24 mouse cellular contexts compared by ENCODE assay signal in genomic region chr2:172354761-172355160, GRCm38 (mm10). TPM values are rescaled to one million over a fixed set of nuclear protein-coding genes. Genes with fewer than 3 reads are reported as not detected.
DNase-seq lines count a peak whose midpoint lies in the region; ATAC-seq lines count a peak whose summit lies in the region.
"Had no signal": no experiment of that assay in that cellular context is flagged by ENCODE, and none has a peak within 500 bp of the region (broad histone marks: within the 10 kb centered on the region; RNA-seq: fewer than 3 reads in every experiment).

No protein-coding gene starts in this region.

- no peaks in the 10 kb centered on the region for H3K27me3 ChIP-seq in forebrain, embryonic 13.5 days
- H3K27me3 ChIP-seq in forebrain, embryonic 11.5 days (ENCODE audit: control insufficient read depth, insufficient read depth, low read length) = no peaks in the 10 kb centered on the region
- no peaks in the 10 kb centered on the region for H3K27me3 ChIP-seq in midbrain, embryonic 12.5 days
- no peaks in the 10 kb centered on the region for H3K27me3 ChIP-seq in midbrain, embryonic 10.5 days (ENCODE audit: low read depth, poor library complexity, severe bottlenecking)
- no peaks in the 10 kb centered on the region for H3K27me3 ChIP-seq in forebrain, embryonic 16.5 days (replicated peaks; ENCODE audit: control insufficient read depth, insufficient read depth, low read length)
- no peaks in the 10 kb centered on the region for H3K27me3 ChIP-seq in neural tube, embryonic 14.5 days (ENCODE audit: control insufficient read depth, insufficient read depth, low read length)
- H3K27me3 ChIP-seq: embryonic facial prominence, embryonic 12.5 days; heart, embryonic 15.5 days; limb, embryonic 13.5 days had no signal

- H3K27ac ChIP-seq in forebrain, embryonic 13.5 days = peak overlapping the region; percentile 63
- H3K27ac ChIP-seq in forebrain, embryonic 11.5 days (ENCODE audit: low read depth, low read length) = no peak overlapping the region
- H3K27ac ChIP-seq in midbrain, embryonic 12.5 days (replicated peaks) = 0 out of 2 replicates have a peak overlapping the region, but pooled peaks have one; percentile 6
- H3K27ac ChIP-seq in midbrain, embryonic 10.5 days (replicated peaks) = no peak overlapping the region
- H3K27ac ChIP-seq in forebrain, embryonic 16.5 days (ENCODE audit: low read length) = peak overlapping the region; percentile 73
- no peak overlapping the region for H3K27ac ChIP-seq in neural tube, embryonic 14.5 days (ENCODE audit: low read depth, low read length)
- H3K27ac ChIP-seq: embryonic facial prominence, embryonic 12.5 days; heart, embryonic 15.5 days; limb, embryonic 13.5 days; stomach, postnatal 0 days had no signal

- ATAC-seq in forebrain, embryonic 13.5 days = no peak
- no peak for ATAC-seq in forebrain, embryonic 11.5 days (replicated peaks; ENCODE audit: low FRiP score)
- no peak for ATAC-seq in midbrain, embryonic 12.5 days (ENCODE audit: low FRiP score, low read depth)
- ATAC-seq in forebrain, embryonic 16.5 days = peak; percentile 5; the same call in 1 of the 2 replicates
- peak; percentile 29; the same call in 1 of the 2 replicates for ATAC-seq in neural tube, embryonic 14.5 days (ENCODE audit: low read depth)
- ATAC-seq: hindbrain, postnatal 0 days; intestine, embryonic 16.5 days had no signal

- WGBS in forebrain, embryonic 13.5 days = 40% methylated on average over 9 of the region's 9 CpGs
- 72% methylated on average over 9 of the region's 9 CpGs for WGBS in forebrain, embryonic 11.5 days
- WGBS in midbrain, embryonic 12.5 days = 72% methylated on average over 9 of the region's 9 CpGs
- WGBS in midbrain, embryonic 10.5 days = 90% methylated on average over 9 of the region's 9 CpGs
- 30% methylated on average over 9 of the region's 9 CpGs for WGBS in forebrain, embryonic 16.5 days
- WGBS in neural tube, embryonic 14.5 days = 50% methylated on average over 9 of the region's 9 CpGs

- peaks cover 45% of the 10 kb centered on the region for H3K36me3 ChIP-seq in forebrain, embryonic 13.5 days (ENCODE audit: poor library complexity, severe bottlenecking)
- H3K36me3 ChIP-seq in forebrain, embryonic 11.5 days (ENCODE audit: control insufficient read depth, insufficient read depth, low read length) = peaks cover 27% of the 10 kb centered on the region; the same call in 1 of the 2 replicates
- H3K36me3 ChIP-seq in midbrain, embryonic 12.5 days = peaks cover 54% of the 10 kb centered on the region
- H3K36me3 ChIP-seq in midbrain, embryonic 10.5 days = peaks cover 71% of the 10 kb centered on the region
- H3K36me3 ChIP-seq in forebrain, embryonic 16.5 days (ENCODE audit: control insufficient read depth, insufficient read depth) = 0 out of 2 replicates have a peak, but pooled peaks cover 4% of the 10 kb centered on the region
- H3K36me3 ChIP-seq in neural tube, embryonic 14.5 days (ENCODE audit: control insufficient read depth, insufficient read depth, low read length) = no peaks in the 10 kb centered on the region; the same call in 1 of the 2 replicates

- no peak overlapping the region for H3K4me2 ChIP-seq in forebrain, embryonic 13.5 days
- H3K4me2 ChIP-seq in forebrain, embryonic 11.5 days (ENCODE audit: low read depth, low read length, severe bottlenecking) = no peak overlapping the region
- H3K4me2 ChIP-seq in midbrain, embryonic 12.5 days (replicated peaks) = no peak overlapping the region
- no peak overlapping the region for H3K4me2 ChIP-seq in forebrain, embryonic 16.5 days (ENCODE audit: low read length)
- no peak overlapping the region for H3K4me2 ChIP-seq in neural tube, embryonic 14.5 days (ENCODE audit: low read depth, low read length)
- H3K4me2 ChIP-seq: embryonic facial prominence, embryonic 12.5 days; heart, embryonic 15.5 days; limb, embryonic 13.5 days had no signal

- H3K4me3 ChIP-seq in forebrain, embryonic 13.5 days = no peak overlapping the region
- H3K4me3 ChIP-seq in forebrain, embryonic 11.5 days (ENCODE audit: low read depth, low read length) = no peak overlapping the region
- no peak overlapping the region for H3K4me3 ChIP-seq in midbrain, embryonic 12.5 days
- no peak overlapping the region for H3K4me3 ChIP-seq in midbrain, embryonic 10.5 days
- H3K4me3 ChIP-seq in forebrain, embryonic 16.5 days (replicated peaks; ENCODE audit: low read length) = no peak overlapping the region
- H3K4me3 ChIP-seq in neural tube, embryonic 14.5 days (ENCODE audit: low read depth, low read length) = no peak overlapping the region
- H3K4me3 ChIP-seq: embryonic facial prominence, embryonic 12.5 days; heart, embryonic 15.5 days; limb, embryonic 13.5 days had no signal

- peaks cover 40% of the 10 kb centered on the region for H3K4me1 ChIP-seq in forebrain, embryonic 13.5 days
- H3K4me1 ChIP-seq in forebrain, embryonic 11.5 days (replicated peaks; ENCODE audit: control insufficient read depth, insufficient read depth, low read length) = no peaks in the 10 kb centered on the region
- H3K4me1 ChIP-seq in midbrain, embryonic 12.5 days = peaks cover 12% of the 10 kb centered on the region; the same call in 1 of the 2 replicates
- peaks cover 20% of the 10 kb centered on the region for H3K4me1 ChIP-seq in midbrain, embryonic 10.5 days
- H3K4me1 ChIP-seq in forebrain, embryonic 16.5 days (replicated peaks; ENCODE audit: control insufficient read depth, insufficient read depth, low read length) = peaks cover 42% of the 10 kb centered on the region
- H3K4me1 ChIP-seq in neural tube, embryonic 14.5 days (ENCODE audit: control insufficient read depth, insufficient read depth, low read length) = no peaks in the 10 kb centered on the region
- H3K4me1 ChIP-seq: embryonic facial prominence, embryonic 12.5 days; heart, embryonic 15.5 days; limb, embryonic 13.5 days had no signal

- DNase-seq in forebrain, embryonic 11.5 days (ENCODE audit: low spot score) = no peak
- no peak for DNase-seq in midbrain, embryonic 10.5 days (ENCODE audit: low spot score)
- DNase-seq in gastrocnemius, postnatal 10 days = no peak
- no peak for DNase-seq in retina, embryonic 14.5 days (ENCODE audit: low spot score)
- DNase-seq: adrenal gland, postnatal 36 days; cerebellum, adult 18-20 months; cerebellum, postnatal 25 days; heart, postnatal 36 days; kidney, adult 9 months; kidney, postnatal 25 days; lung, adult 18-20 months; lung, postnatal 10 days; thymus, adult 2 months; thymus, postnatal 4 days had no signal

- H3K9ac ChIP-seq in forebrain, embryonic 13.5 days = no peak overlapping the region
- H3K9ac ChIP-seq in forebrain, embryonic 11.5 days (ENCODE audit: low read length) = no peak overlapping the region
- H3K9ac ChIP-seq in midbrain, embryonic 12.5 days (replicated peaks) = no peak overlapping the region
- no peak overlapping the region for H3K9ac ChIP-seq in forebrain, embryonic 16.5 days (replicated peaks; ENCODE audit: low read depth, low read length)
- no peak overlapping the region for H3K9ac ChIP-seq in neural tube, embryonic 14.5 days (replicated peaks; ENCODE audit: low read depth, low read length)
- H3K9ac ChIP-seq: embryonic facial prominence, embryonic 12.5 days; heart, embryonic 15.5 days; limb, embryonic 13.5 days had no signal

- no peaks in the 10 kb centered on the region for H3K9me3 ChIP-seq in forebrain, embryonic 13.5 days (replicated peaks)
- H3K9me3 ChIP-seq in forebrain, embryonic 11.5 days (ENCODE audit: control insufficient read depth, low read length) = no peaks in the 10 kb centered on the region
- no peaks in the 10 kb centered on the region for H3K9me3 ChIP-seq in midbrain, embryonic 12.5 days
- no peaks in the 10 kb centered on the region for H3K9me3 ChIP-seq in midbrain, embryonic 10.5 days (replicated peaks)
- H3K9me3 ChIP-seq in forebrain, embryonic 16.5 days (ENCODE audit: control insufficient read depth, low read length) = no peaks in the 10 kb centered on the region
- H3K9me3 ChIP-seq in neural tube, embryonic 14.5 days (ENCODE audit: control insufficient read depth, low read length) = no peaks in the 10 kb centered on the region
- H3K9me3 ChIP-seq: embryonic facial prominence, embryonic 12.5 days; heart, embryonic 15.5 days; limb, embryonic 13.5 days had no signal

RNA-seq across cellular contexts. Expression of gene Fam210b, which starts 9.4 kb away (rescaled TPM):
- 39.5 and 41.9 TPM in 2 replicates for polyA plus RNA-seq in forebrain, embryonic 13.5 days (2015; fragmentation: Nextera tagmentation; extraction: Ambion mirVana)
- polyA plus RNA-seq in forebrain, embryonic 11.5 days (2014; fragmentation: Nextera tagmentation; extraction: Ambion mirVana) = 20.1 and 20.9 TPM in 2 replicates
- 25.8 and 32.6 TPM in 2 replicates for polyA plus RNA-seq in midbrain, embryonic 12.5 days (2016; fragmentation: Nextera tagmentation; extraction: Ambion mirVana)
- 24.3 and 33.1 TPM in 2 replicates for polyA plus RNA-seq in midbrain, embryonic 10.5 days (2016; fragmentation: Nextera tagmentation; extraction: Ambion mirVana)
- 77.9 and 93.9 TPM in 2 replicates for polyA plus RNA-seq in forebrain, embryonic 16.5 days (2015; fragmentation: Nextera tagmentation; extraction: Ambion mirVana)
- 15.2 and 23.5 TPM in 2 replicates for polyA plus RNA-seq in neural tube, embryonic 14.5 days (2014; fragmentation: Nextera tagmentation; extraction: Ambion mirVana)
- total RNA-seq in gastrocnemius, postnatal 10 days (2021) = 1 to 10 TPM; 3.2 to 3.3 TPM

RNA-seq across cellular contexts. Expression of gene Aurka, which starts 15.6 kb away (rescaled TPM):
- 100 and 102 TPM in 2 replicates for polyA plus RNA-seq in forebrain, embryonic 13.5 days (2015; fragmentation: Nextera tagmentation; extraction: Ambion mirVana)
- 192 and 193 TPM in 2 replicates for polyA plus RNA-seq in forebrain, embryonic 11.5 days (2014; fragmentation: Nextera tagmentation; extraction: Ambion mirVana)
- polyA plus RNA-seq in midbrain, embryonic 12.5 days (2016; fragmentation: Nextera tagmentation; extraction: Ambion mirVana) = 101 and 111 TPM in 2 replicates
- polyA plus RNA-seq in midbrain, embryonic 10.5 days (2016; fragmentation: Nextera tagmentation; extraction: Ambion mirVana) = 196 and 221 TPM in 2 replicates
- polyA plus RNA-seq in forebrain, embryonic 16.5 days (2015; fragmentation: Nextera tagmentation; extraction: Ambion mirVana) = 38.3 and 45.3 TPM in 2 replicates
- polyA plus RNA-seq in neural tube, embryonic 14.5 days (2014; fragmentation: Nextera tagmentation; extraction: Ambion mirVana) = 8.4 and 11.9 TPM in 2 replicates
- 1 to 10 TPM; 6.0 to 7.0 TPM for total RNA-seq in gastrocnemius, postnatal 10 days (2021)

RNA-seq across cellular contexts. Expression of gene Cstf1, which starts 15.7 kb away (rescaled TPM):
- 36.8 and 37.9 TPM in 2 replicates for polyA plus RNA-seq in forebrain, embryonic 13.5 days (2015; fragmentation: Nextera tagmentation; extraction: Ambion mirVana)
- 52.5 and 53.3 TPM in 2 replicates for polyA plus RNA-seq in forebrain, embryonic 11.5 days (2014; fragmentation: Nextera tagmentation; extraction: Ambion mirVana)
- 38.8 and 45.0 TPM in 2 replicates for polyA plus RNA-seq in midbrain, embryonic 12.5 days (2016; fragmentation: Nextera tagmentation; extraction: Ambion mirVana)
- 51.0 and 58.0 TPM in 2 replicates for polyA plus RNA-seq in midbrain, embryonic 10.5 days (2016; fragmentation: Nextera tagmentation; extraction: Ambion mirVana)
- polyA plus RNA-seq in forebrain, embryonic 16.5 days (2015; fragmentation: Nextera tagmentation; extraction: Ambion mirVana) = 27.5 and 29.9 TPM in 2 replicates
- polyA plus RNA-seq in neural tube, embryonic 14.5 days (2014; fragmentation: Nextera tagmentation; extraction: Ambion mirVana) = 24.5 and 28.6 TPM in 2 replicates
- 10 to 100 TPM; 15.8 to 22.2 TPM for total RNA-seq in gastrocnemius, postnatal 10 days (2021)

RNA-seq across cellular contexts. Expression of gene Cass4, which starts 38.8 kb away (rescaled TPM):
- 0.05 TPM in 1 of 2 replicates, not detected in the other for polyA plus RNA-seq in forebrain, embryonic 13.5 days (2015; fragmentation: Nextera tagmentation; extraction: Ambion mirVana)
- polyA plus RNA-seq in forebrain, embryonic 11.5 days (2014; fragmentation: Nextera tagmentation; extraction: Ambion mirVana) = 0.47 TPM in 1 of 2 replicates, not detected in the other
- 0.30 and 0.31 TPM in 2 replicates for polyA plus RNA-seq in midbrain, embryonic 12.5 days (2016; fragmentation: Nextera tagmentation; extraction: Ambion mirVana)
- 0.21 and 0.25 TPM in 2 replicates for polyA plus RNA-seq in midbrain, embryonic 10.5 days (2016; fragmentation: Nextera tagmentation; extraction: Ambion mirVana)
- polyA plus RNA-seq in forebrain, embryonic 16.5 days (2015; fragmentation: Nextera tagmentation; extraction: Ambion mirVana) = 0.13 and 0.19 TPM in 2 replicates
- polyA plus RNA-seq in neural tube, embryonic 14.5 days (2014; fragmentation: Nextera tagmentation; extraction: Ambion mirVana) = 0.16 and 0.36 TPM in 2 replicates
- under 1 TPM; 0.26 to 0.41 TPM for total RNA-seq in gastrocnemius, postnatal 10 days (2021)

Comparison
In these comparisons a context has a peak if more than half of its experiments do, and no peak if none do; other contexts are left out.
1. ATAC-seq: peak in forebrain, embryonic 16.5 days (single experiment) and neural tube, embryonic 14.5 days (single experiment); none in forebrain, embryonic 13.5 days (single experiment), forebrain, embryonic 11.5 days (single experiment) and midbrain, embryonic 12.5 days (single experiment).
2. H3K27ac ChIP-seq: peak in forebrain, embryonic 13.5 days (single experiment), midbrain, embryonic 12.5 days (single experiment) and forebrain, embryonic 16.5 days (single experiment); none in forebrain, embryonic 11.5 days (single experiment), midbrain, embryonic 10.5 days (single experiment) and neural tube, embryonic 14.5 days (single experiment).